Mouse (Mus musculus): Measurements from ENCODE around the gene Ifnlr1.
"Not testable (repeated sequence)": the region's sequence is repeated elsewhere in the genome, so short reads cannot be mapped to it uniquely, and the experiment has no call there.

Gene Ifnlr1

GRCm38 (mm10) chr4:135685906-135686567, at the start of gene Ifnlr1:
Gene Ifnlr1, plus strand, starts transcription at chr4:135686287.
- peak; percentile 74 for DNase-seq (ENCODE audit: extremely low read depth, low read depth, low spot score)

GRCm38 (mm10) chr4:135641302-135642079, 44.6 kb upstream of the Ifnlr1 start:
- not testable (repeated sequence) for DNase-seq (ENCODE audit: extremely low read depth, low read depth, low spot score)

GRCm38 (mm10) chr4:135645022-135645637, 41.0 kb upstream of the Ifnlr1 start:
- DNase-seq (ENCODE audit: extremely low read depth, low read depth, low spot score), result no peak

- DNase-seq (ENCODE audit: extremely low read depth, low read depth, low spot score), result no peak
Measured at GRCm38 (mm10) chr4:135652966-135653607, 33.0 kb upstream of the Ifnlr1 start.

- DNase-seq (ENCODE audit: extremely low read depth, low read depth, low spot score), result no peak
Measured at GRCm38 (mm10) chr4:135653956-135654355, 32.1 kb upstream of the Ifnlr1 start.

- DNase-seq (ENCODE audit: extremely low read depth, low read depth, low spot score), result no peak
Measured at GRCm38 (mm10) chr4:135655499-135655898, 30.6 kb upstream of the Ifnlr1 start.

GRCm38 (mm10) chr4:135656094-135656589, 29.9 kb upstream of the Ifnlr1 start:
- no peak for DNase-seq (ENCODE audit: extremely low read depth, low read depth, low spot score)

- no peak for DNase-seq (ENCODE audit: extremely low read depth, low read depth, low spot score)
Measured at GRCm38 (mm10) chr4:135658484-135658883, 27.6 kb upstream of the Ifnlr1 start.

GRCm38 (mm10) chr4:135658899-135659298, 27.2 kb upstream of the Ifnlr1 start:
- DNase-seq (ENCODE audit: extremely low read depth, low read depth, low spot score), result no peak

GRCm38 (mm10) chr4:135661082-135661809, 24.8 kb upstream of the Ifnlr1 start:
- DNase-seq (ENCODE audit: extremely low read depth, low read depth, low spot score), result no peak

GRCm38 (mm10) chr4:135661994-135662393, 24.1 kb upstream of the Ifnlr1 start:
- DNase-seq (ENCODE audit: extremely low read depth, low read depth, low spot score), result no peak

GRCm38 (mm10) chr4:135664656-135665055, 21.4 kb upstream of the Ifnlr1 start:
- DNase-seq (ENCODE audit: extremely low read depth, low read depth, low spot score), result no peak

GRCm38 (mm10) chr4:135666192-135666975, 19.7 kb upstream of the Ifnlr1 start:
- no peak for DNase-seq (ENCODE audit: extremely low read depth, low read depth, low spot score)

GRCm38 (mm10) chr4:135667266-135667844, 18.7 kb upstream of the Ifnlr1 start:
- no peak for DNase-seq (ENCODE audit: extremely low read depth, low read depth, low spot score)

GRCm38 (mm10) chr4:135673507-135673906, 12.6 kb upstream of the Ifnlr1 start:
- DNase-seq (ENCODE audit: extremely low read depth, low read depth, low spot score), result no peak

GRCm38 (mm10) chr4:135674993-135675392, 11.1 kb upstream of the Ifnlr1 start:
- no peak for DNase-seq (ENCODE audit: extremely low read depth, low read depth, low spot score)

GRCm38 (mm10) chr4:135676476-135676875, 9.6 kb upstream of the Ifnlr1 start:
- no peak for DNase-seq (ENCODE audit: extremely low read depth, low read depth, low spot score)

GRCm38 (mm10) chr4:135679316-135679715, 6.8 kb upstream of the Ifnlr1 start:
- no peak for DNase-seq (ENCODE audit: extremely low read depth, low read depth, low spot score)

- DNase-seq (ENCODE audit: extremely low read depth, low read depth, low spot score), result no peak
Measured at GRCm38 (mm10) chr4:135681789-135682188, 4.3 kb upstream of the Ifnlr1 start.

Data from fat pad, adult 2 months (tissue).